Mouse (Mus musculus) kidney, adult 9 months (tissue): ENCODE measurements around the gene Ranbp3l.

Experiments used
- DNase-seq: peaks from one replicate; pipeline ENCODE4 v3.0.0; 2022

The Ranbp3l gene

DNA sequence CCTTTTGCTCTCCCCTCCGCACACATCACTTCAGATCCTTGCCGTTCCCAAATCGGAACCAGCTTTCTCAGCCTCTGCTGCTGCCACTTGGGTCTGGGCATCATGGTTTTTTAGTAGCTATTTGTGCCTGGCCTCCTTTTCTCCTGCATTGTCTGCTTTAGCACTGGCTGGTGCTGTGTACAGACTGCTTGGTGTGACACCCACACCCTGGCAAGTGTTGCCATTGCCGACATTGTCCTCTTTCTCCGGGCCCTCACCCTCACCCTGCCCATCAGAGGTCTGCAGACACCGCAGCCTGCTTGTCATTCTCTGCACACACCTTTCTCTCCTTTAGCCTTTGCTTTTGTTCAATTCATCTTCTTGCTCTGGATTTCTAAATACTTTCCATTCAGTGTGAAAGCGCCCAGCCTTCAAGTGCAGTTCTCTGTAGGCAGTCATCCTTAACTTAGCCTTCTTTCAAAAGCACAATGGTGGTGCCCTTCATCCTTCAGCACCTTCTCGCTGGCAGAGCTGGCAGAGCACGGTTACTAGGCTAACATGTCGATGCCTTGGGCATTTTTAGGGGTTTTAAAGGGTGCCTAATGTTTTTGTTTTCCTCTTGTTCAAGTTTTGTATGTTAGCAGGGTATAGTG lies 132.8 kb downstream of the Ranbp3l start:
- DNase-seq: no peak

DNA sequence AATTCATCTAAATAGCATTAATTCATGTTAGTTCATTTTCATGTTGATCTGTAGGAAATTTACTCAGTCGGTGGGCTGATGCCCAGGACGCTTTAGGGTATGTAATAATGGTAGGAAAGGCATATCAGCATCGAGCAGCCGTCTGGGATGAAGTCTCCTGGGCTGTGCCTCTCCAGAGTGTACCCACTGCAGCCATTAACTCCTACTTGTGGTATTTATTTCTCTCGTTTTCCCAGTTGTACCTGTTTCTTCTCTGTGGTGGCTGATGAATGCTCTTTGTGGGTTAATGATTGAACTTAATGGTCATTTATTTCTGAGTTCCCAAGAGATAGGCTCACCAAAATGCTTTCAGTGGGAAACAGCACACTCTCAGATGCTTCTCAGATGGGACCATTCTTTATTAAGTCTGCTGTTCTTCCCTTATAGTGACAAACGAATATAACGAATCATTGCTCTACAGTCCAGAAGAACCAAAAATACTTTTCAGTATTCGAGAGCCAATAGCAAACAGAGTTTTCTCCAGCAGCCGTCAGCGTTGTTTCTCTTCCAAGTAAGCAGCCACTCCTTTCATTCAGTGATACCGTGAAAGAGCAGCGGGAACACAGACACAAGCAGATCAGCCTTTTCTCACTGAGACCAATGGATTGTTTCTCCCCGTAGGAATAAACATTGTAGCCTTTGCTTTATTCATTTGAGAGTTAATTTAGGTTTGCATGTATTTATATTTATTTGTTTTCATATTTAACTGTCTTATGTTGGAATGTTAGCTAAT lies 138.7 kb downstream of the Ranbp3l start:
- DNase-seq: peak; percentile 40

DNA sequence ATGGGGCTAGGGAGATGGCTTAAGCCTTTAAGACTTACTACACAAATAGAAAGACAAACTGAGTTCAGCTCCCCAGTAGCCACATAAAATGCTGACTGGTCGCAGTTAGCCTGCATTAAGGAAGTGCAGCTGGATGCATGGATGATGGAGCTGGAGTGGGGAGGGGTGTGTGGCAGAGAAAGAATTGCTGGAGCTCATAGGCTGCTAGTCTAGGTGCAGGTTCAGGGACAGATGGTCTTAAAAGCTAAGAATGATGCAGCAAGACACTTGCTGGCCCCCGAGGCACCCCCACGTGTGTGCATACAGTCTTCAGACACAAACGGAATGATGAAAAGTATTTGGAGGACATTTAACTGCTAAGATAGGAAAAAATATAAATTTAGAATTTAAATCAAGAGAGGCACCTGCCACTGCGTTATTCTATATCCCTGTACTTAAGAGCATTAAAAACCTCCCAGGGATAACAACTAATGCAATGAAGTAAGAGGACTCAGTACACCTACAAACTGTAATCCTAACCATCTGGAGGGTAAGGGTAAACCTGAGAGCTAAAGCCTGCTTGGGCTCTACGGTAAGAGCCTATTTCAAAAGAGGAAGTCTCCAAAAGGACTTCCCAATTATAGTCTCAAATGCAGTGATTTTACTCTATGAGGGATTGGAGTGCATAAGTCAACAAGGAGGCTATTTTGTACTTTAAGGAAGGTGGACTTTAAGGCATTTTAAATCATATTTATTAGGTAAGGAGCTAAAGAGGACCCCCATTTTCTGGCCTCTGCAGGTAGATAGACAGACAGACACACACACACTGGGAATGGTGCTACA lies 143.0 kb downstream of the Ranbp3l start:
- no peak for DNase-seq

DNA sequence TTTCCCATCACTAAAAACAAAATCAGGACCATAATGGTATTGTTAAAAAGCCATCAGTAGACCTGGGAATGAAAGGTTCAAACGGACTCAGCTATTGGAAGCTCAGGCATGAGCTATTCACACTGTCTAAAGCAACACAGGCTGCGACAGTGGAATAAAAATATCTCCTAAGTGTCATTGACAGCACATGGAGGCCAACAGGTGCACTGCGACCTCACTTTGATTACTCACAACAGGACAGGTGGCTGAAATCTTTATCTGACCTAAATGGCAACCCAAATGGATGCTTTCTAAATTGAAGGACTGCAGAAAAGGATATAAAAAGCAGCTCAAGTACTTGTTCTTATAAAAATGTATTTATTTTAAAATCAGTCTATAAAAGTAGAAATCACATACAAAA lies 143.9 kb downstream of the Ranbp3l start:
- DNase-seq: no peak

DNA sequence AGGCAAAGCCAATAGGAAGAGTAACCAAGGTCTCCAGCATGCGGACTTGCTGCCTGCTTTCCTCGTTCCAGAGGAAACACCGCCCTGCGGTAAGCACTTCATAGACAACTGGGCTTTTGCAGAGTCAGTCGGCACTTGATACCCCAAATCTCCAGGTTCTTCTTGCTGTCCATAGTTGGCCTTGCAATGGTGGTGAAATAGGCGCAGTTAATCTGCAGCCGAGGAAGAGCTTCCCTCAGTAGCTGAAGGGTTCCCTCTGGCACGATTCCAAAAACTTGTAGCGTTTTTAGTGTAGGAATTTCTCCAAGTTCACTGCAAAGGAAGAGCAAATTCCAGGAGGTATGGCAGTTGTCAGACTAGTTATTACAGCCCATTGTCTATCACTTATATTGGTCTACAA lies 145.8 kb downstream of the Ranbp3l start:
- no peak for DNase-seq

DNA sequence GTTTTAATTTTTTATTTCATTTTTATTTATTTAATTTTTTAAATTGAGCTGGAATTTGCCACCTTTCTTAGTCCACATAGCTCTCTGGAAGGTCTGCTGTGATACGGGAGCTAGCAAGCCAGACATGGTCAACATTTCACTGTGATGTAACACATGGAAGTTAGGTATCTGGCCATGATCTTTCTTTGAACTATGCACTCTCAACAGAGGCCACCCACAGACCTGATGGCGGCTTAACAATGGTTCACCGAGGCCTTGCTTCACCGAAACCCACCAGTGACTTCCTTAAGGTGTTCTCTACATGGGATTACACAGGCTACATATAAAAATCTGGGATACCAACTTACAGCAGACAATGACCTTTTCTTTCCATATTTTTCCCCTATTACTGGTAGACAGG lies 146.4 kb downstream of the Ranbp3l start:
- no peak for DNase-seq

DNA sequence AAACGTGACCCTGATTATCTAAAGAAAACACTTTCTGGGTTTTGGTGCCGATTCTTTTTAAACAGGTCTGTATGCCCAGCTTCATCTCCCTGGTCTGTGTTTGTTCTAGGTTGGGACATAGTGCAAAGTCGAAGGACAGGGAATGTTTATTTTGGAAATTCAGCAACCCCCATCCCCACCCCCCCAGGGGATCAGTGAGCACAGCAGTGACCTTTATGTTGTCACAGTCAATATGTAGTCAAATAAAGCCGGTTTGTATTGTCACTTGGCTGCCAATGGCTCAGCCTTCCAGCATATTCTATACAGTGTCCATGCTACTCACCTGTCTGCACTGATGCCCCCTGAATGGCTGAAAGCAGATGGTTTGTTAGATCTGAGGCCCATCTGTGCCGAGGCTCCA lies 146.8 kb downstream of the Ranbp3l start:
- peak; percentile 46 for DNase-seq
